Mouse (Mus musculus) liver, embryonic 14.5 days (tissue): ENCODE results near the gene Sh3rf1.

Source experiments
- CTCF ChIP-seq: IDR thresholded peaks from 2 replicates; pipeline ENCODE4 v1.5.1; 2016; ENCODE audit warnings: antibody characterized with exemption, low read depth, control low read depth
- EP300 ChIP-seq: IDR thresholded peaks from 2 replicates; pipeline ENCODE4 v1.6.1; 2016; ENCODE audit warnings: antibody characterized with exemption, low read depth

DNA sequence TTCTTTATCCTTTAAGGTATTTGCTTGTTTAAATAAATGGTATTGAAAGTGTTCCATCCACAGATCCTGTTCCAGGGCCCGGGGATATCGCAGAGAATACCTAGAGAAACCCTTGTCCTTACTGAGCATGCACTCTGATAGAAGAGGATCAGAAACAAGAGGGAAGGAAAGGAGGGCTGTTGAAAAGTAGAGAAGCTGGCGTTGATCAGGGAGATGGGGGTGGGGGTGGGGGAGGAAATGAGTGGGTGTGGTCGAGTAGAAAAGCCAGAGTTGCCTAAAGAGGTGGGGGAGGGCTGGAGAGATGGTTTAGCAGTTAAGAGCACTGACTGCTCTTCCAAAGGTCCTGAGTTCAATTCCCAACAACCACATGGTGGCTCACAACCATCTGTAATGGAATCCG lies 203.0 kb downstream of the Sh3rf1 start:
- no peak for TF ChIP-seq CTCF
- no peak for TF ChIP-seq EP300
